In the genomic region with DNA sequence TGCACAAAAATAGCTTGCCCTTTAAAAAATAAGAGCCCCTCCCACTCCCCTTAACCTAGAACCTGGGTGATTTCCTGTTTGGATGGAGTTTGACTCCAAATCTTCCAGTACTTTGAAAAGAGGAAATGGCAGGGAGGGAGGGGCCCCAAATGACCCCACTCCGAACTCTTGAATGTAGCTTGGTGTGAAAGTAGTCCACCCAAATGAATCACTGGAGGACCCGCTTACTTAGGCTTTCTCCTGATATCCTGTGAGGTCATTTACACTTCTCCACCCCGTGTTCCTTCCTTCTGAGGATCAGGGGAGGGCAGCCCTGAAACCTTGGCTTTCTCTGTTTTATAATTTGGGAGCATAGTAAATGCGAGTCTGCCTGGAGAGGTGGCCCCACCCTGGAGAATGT, we compare ENCODE assay signal across 8 mouse cellular contexts. TPM values are rescaled to one million over a fixed set of nuclear protein-coding genes. Genes with fewer than 3 reads are reported as not detected.
DNase-seq lines count a peak whose midpoint lies in the region; ATAC-seq and TF ChIP-seq lines count a peak whose summit lies in the region.

No protein-coding gene starts in this region.

- DNase-seq in gastrocnemius, adult 8-10 months (ENCODE audit: low spot score in 2 of 2): peak; percentile 13 to 28
- DNase-seq in gastrocnemius, postnatal 10 days: no peak
- DNase-seq in forebrain, embryonic 11.5 days (ENCODE audit: low spot score): no peak
- peak; percentile 72 for DNase-seq in lung, postnatal 10 days
- no peak for DNase-seq in spleen, postnatal 4 days (ENCODE audit: low spot score in 2 of 2)
- DNase-seq in natural killer cell, adult 2 months (ENCODE audit: low spot score in 2 of 2): no peak

- 72% methylated on average over 4 of the region's 4 CpGs for WGBS in forebrain, embryonic 11.5 days
- WGBS in intestine, postnatal 0 days: 25% methylated on average over 4 of the region's 4 CpGs

- TF ChIP-seq CTCF in intestine, postnatal 0 days (IDR thresholded peaks at IDR 0.05; ENCODE audit: low read depth): no peak

- no peak overlapping the region for H3K9ac ChIP-seq in forebrain, embryonic 11.5 days (ENCODE audit: low read length)
- no peak overlapping the region for H3K9ac ChIP-seq in intestine, postnatal 0 days (ENCODE audit: low read depth, low read length)

- H3K27me3 ChIP-seq in forebrain, embryonic 11.5 days (ENCODE audit: control insufficient read depth, insufficient read depth, low read length): peaks cover 14% of the 10 kb centered on the region; the same call in 1 of the 2 replicates
- no peaks in the 10 kb centered on the region for H3K27me3 ChIP-seq in intestine, postnatal 0 days (replicated peaks; ENCODE audit: control insufficient read depth, insufficient read depth, low read length)

- peak overlapping the region; percentile 93; the same call in 1 of the 2 replicates for H3K4me2 ChIP-seq in forebrain, embryonic 11.5 days (ENCODE audit: low read depth, low read length, severe bottlenecking)
- H3K4me2 ChIP-seq in intestine, postnatal 0 days (replicated peaks; ENCODE audit: low read depth): peak overlapping the region; percentile 93; the same call in 1 of the 2 replicates

- H3K27ac ChIP-seq in forebrain, embryonic 11.5 days (ENCODE audit: low read depth, low read length): no peak overlapping the region
- H3K27ac ChIP-seq in intestine, postnatal 0 days (ENCODE audit: low read depth, low read length): no peak overlapping the region

- H3K36me3 ChIP-seq in forebrain, embryonic 11.5 days (ENCODE audit: control insufficient read depth, insufficient read depth, low read length): no peaks in the 10 kb centered on the region
- H3K36me3 ChIP-seq in intestine, postnatal 0 days (ENCODE audit: control insufficient read depth, insufficient read depth): no peaks in the 10 kb centered on the region

- peaks cover 5% of the 10 kb centered on the region; the same call in 1 of the 2 replicates for H3K4me1 ChIP-seq in forebrain, embryonic 11.5 days (replicated peaks; ENCODE audit: control insufficient read depth, insufficient read depth, low read length)
- H3K4me1 ChIP-seq in intestine, postnatal 0 days (replicated peaks; ENCODE audit: control insufficient read depth, insufficient read depth, low read length): 0 out of 2 replicates have a peak, but pooled peaks cover 7% of the 10 kb centered on the region

- no peaks in the 10 kb centered on the region for H3K9me3 ChIP-seq in forebrain, embryonic 11.5 days (ENCODE audit: control insufficient read depth, low read length)
- no peaks in the 10 kb centered on the region for H3K9me3 ChIP-seq in intestine, postnatal 0 days (ENCODE audit: control insufficient read depth)

- no peak for ATAC-seq in forebrain, embryonic 11.5 days (replicated peaks; ENCODE audit: low FRiP score)
- ATAC-seq in intestine, postnatal 0 days: 0 out of 2 replicates have a peak, but pooled peaks have one; percentile 6
- ATAC-seq in frontal cortex, adult (ENCODE audit: low TSS enrichment): no peak

- no peak overlapping the region for H3K4me3 ChIP-seq in forebrain, embryonic 11.5 days (ENCODE audit: low read depth, low read length)
- H3K4me3 ChIP-seq in intestine, postnatal 0 days (ENCODE audit: low read depth, low read length): no peak overlapping the region

RNA-seq across cellular contexts. Expression of a gene that starts 0.6 kb away (rescaled TPM):
- 1 to 10 TPM in 2 of 4 experiments, under 1 TPM in 2; 0.87 to 1.7 (median 1.2) TPM for total RNA-seq in gastrocnemius, adult 8-10 months (2022)
- 1 to 10 TPM; 4.6 to 7.5 TPM for total RNA-seq in gastrocnemius, postnatal 10 days (2021)
- polyA plus RNA-seq in forebrain, embryonic 11.5 days (2014; fragmentation: Nextera tagmentation; extraction: Ambion mirVana): 2.3 and 3.0 TPM in 2 replicates
- 2.5 TPM in 2 replicates for polyA plus RNA-seq in intestine, postnatal 0 days (2015; fragmentation: Nextera tagmentation; extraction: Ambion mirVana)

Comparison
In these comparisons a context has a peak if more than half of its experiments do, and no peak if none do; other contexts are left out.
1. DNase-seq: peak in gastrocnemius, adult 8-10 months (2 of 2) and lung, postnatal 10 days (single experiment); none in gastrocnemius, postnatal 10 days (single experiment), forebrain, embryonic 11.5 days (single experiment), spleen, postnatal 4 days (0 of 2) and natural killer cell, adult 2 months (0 of 2).